Mouse (Mus musculus) neural tube, embryonic 14.5 days (tissue): ENCODE results near the gene Galnt10. TPM values are rescaled to one million over a fixed set of nuclear protein-coding genes. Genes with fewer than 3 reads are reported as not detected.
A peak's percentile ranks its signal among the peaks of the same experiment; 100 is the strongest.

Experiments
- ATAC-seq: fragments of 200-750 bp; cut with Nextera tagmentation; 2 replicates; pipeline ENCODE4 v1.8.0; 2017; ENCODE audit warnings: low read depth, mild to moderate bottlenecking, moderate TSS enrichment, moderate library complexity
- H3K27ac ChIP-seq: fragments of 300-500 bp; sonication (generic); 2 replicates; pipeline ENCODE4 v1.5.1; 2014; ENCODE audit warnings: low read depth, mild to moderate bottlenecking, control low read depth, low read length, moderate library complexity, mixed read lengths
- H3K27me3 ChIP-seq: fragments of 300-500 bp; sonication (generic); 2 replicates; pipeline ENCODE4 v1.6.1; 2014; ENCODE audit warnings: low read length; ENCODE audit not compliant: control insufficient read depth, insufficient read depth
- H3K36me3 ChIP-seq: fragments of 300-500 bp; sonication (generic); 2 replicates; pipeline ENCODE4 v1.6.1; 2014; ENCODE audit warnings: low read length, mixed read lengths; ENCODE audit not compliant: control insufficient read depth, insufficient read depth
- H3K4me1 ChIP-seq: fragments of 300-500 bp; sonication (generic); 2 replicates; pipeline ENCODE4 v1.6.1; 2014; ENCODE audit warnings: low read length; ENCODE audit not compliant: control insufficient read depth, insufficient read depth
- H3K4me2 ChIP-seq: fragments of 300-500 bp; sonication (generic); 2 replicates; pipeline ENCODE4 v1.6.1; 2014; ENCODE audit warnings: mild to moderate bottlenecking, low read depth, low read length, control low read depth
- H3K4me3 ChIP-seq: fragments of 300-500 bp; sonication (generic); 2 replicates; pipeline ENCODE4 v1.5.1; 2014; ENCODE audit warnings: low read depth, low read length, control low read depth, mixed read lengths
- H3K9ac ChIP-seq: fragments of 300-500 bp; sonication (generic); replicated peaks from 2 replicates; pipeline ENCODE4 v1.6.1; 2014; ENCODE audit warnings: low read depth, mild to moderate bottlenecking, control low read depth, low read length, mixed read lengths
- H3K9me3 ChIP-seq: fragments of 300-500 bp; sonication (generic); 2 replicates; pipeline ENCODE4 v1.6.1; 2016; ENCODE audit warnings: low read length; ENCODE audit not compliant: control insufficient read depth
- WGBS: fragments of 180-500 bp; shearing (Covaris S2); extraction: QIAGEN DNeasy Blood & Tissue Kit; methylation state at CpG from one replicate; pipeline ENCODE4 v1.1.7; 2014; 5-methylcytosine and 5-hydroxymethylcytosine counted together
- polyA plus RNA-seq: library from polyadenylated mRNA; unstranded; fragments of >200 nt; fragmentation: Nextera tagmentation; extraction: Ambion mirVana; gene quantifications from 2 replicates; pipeline ENCODE4 v1.2.1, GENCODE M21; 2014

Galnt10 gene
- polyA plus RNA-seq, 1 experiment from 2014 or later = 4.5 TPM

- Histone ChIP-seq H3K9ac (0 out of 2 replicates have a peak overlapping the region, but pooled peaks have one; percentile 4), H3K9me3 (no peaks in the 10 kb centered on the region), H3K4me3 (no peak overlapping the region), H3K27ac (peak overlapping the region; percentile 7; the same call in 1 of the 2 replicates), H3K27me3 (no peaks in the 10 kb centered on the region), H3K36me3 (no peaks in the 10 kb centered on the region), H3K4me1 (no peaks in the 10 kb centered on the region), H3K4me2 (no peak overlapping the region)
- ATAC-seq = peak; percentile 59; the same call in 1 of the 2 replicates
- WGBS = 31% methylated on average over 18 of the region's 18 CpGs
Observed at GRCm38 (mm10) chr11:57786616-57787418, 141.6 kb downstream of the Galnt10 start.

GRCm38 (mm10) chr11:57787913-57788312, 142.7 kb downstream of the Galnt10 start:
- no peak overlapping the region for H3K27ac ChIP-seq
- ATAC-seq = no peak

GRCm38 (mm10) chr11:57790866-57791535, 145.8 kb downstream of the Galnt10 start:
- Histone ChIP-seq H3K9ac (no peak overlapping the region), H3K4me2 (no peak overlapping the region), H3K4me3 (no peak overlapping the region), H3K9me3 (no peaks in the 10 kb centered on the region), H3K4me1 (no peaks in the 10 kb centered on the region), H3K27me3 (no peaks in the 10 kb centered on the region), H3K27ac (no peak overlapping the region), H3K36me3 (no peaks in the 10 kb centered on the region)
- ATAC-seq = no peak
- 20% methylated on average over 21 of the region's 21 CpGs for WGBS

More at GRCm38 (mm10) chr11:57787913-57788312, 142.7 kb downstream of the Galnt10 start:
- no peaks in the 10 kb centered on the region for H3K27me3 ChIP-seq
- 55% methylated on average over 3 of the region's 3 CpGs for WGBS
- H3K9ac ChIP-seq = no peak overlapping the region
- no peaks in the 10 kb centered on the region for H3K9me3 ChIP-seq
- no peaks in the 10 kb centered on the region for H3K4me1 ChIP-seq
- no peak overlapping the region for H3K4me2 ChIP-seq
- no peaks in the 10 kb centered on the region for H3K36me3 ChIP-seq
- no peak overlapping the region for H3K4me3 ChIP-seq

- Histone ChIP-seq H3K27ac (no peak overlapping the region), H3K9ac (no peak overlapping the region), H3K27me3 (no peaks in the 10 kb centered on the region), H3K4me2 (no peak overlapping the region), H3K4me3 (no peak overlapping the region), H3K36me3 (no peaks in the 10 kb centered on the region), H3K4me1 (peaks cover under 1% of the 10 kb centered on the region; the same call in 1 of the 2 replicates), H3K9me3 (no peaks in the 10 kb centered on the region)
- ATAC-seq = no peak
- WGBS = 48% methylated on average over 6 of the region's 6 CpGs
Observed at GRCm38 (mm10) chr11:57795086-57795485, 149.8 kb downstream of the Galnt10 start.

GRCm38 (mm10) chr11:57797828-57798227, 152.6 kb downstream of the Galnt10 start:
- Histone ChIP-seq H3K4me2 (no peak overlapping the region), H3K9me3 (no peaks in the 10 kb centered on the region), H3K36me3 (no peaks in the 10 kb centered on the region), H3K27me3 (no peaks in the 10 kb centered on the region), H3K4me1 (peaks cover 14% of the 10 kb centered on the region), H3K9ac (no peak overlapping the region), H3K27ac (no peak overlapping the region), H3K4me3 (no peak overlapping the region)
- 76% methylated on average over 9 of the region's 9 CpGs for WGBS
- ATAC-seq = no peak

GRCm38 (mm10) chr11:57799456-57799855, 154.2 kb downstream of the Galnt10 start:
- ATAC-seq = no peak

GRCm38 (mm10) chr11:57800266-57800951, 155.2 kb downstream of the Galnt10 start:
- 14% methylated on average over 22 of the region's 22 CpGs for WGBS
- no peaks in the 10 kb centered on the region for H3K36me3 ChIP-seq
- H3K4me3 ChIP-seq = peak overlapping the region; percentile 98
- H3K4me2 ChIP-seq = peak overlapping the region; percentile 93
- H3K27me3 ChIP-seq = no peaks in the 10 kb centered on the region
- peaks cover 25% of the 10 kb centered on the region for H3K4me1 ChIP-seq
- peak overlapping the region; percentile 35; the same call in 1 of the 2 replicates for H3K27ac ChIP-seq
- ATAC-seq = no peak
- no peaks in the 10 kb centered on the region for H3K9me3 ChIP-seq
- peak overlapping the region; percentile 90 for H3K9ac ChIP-seq

More at GRCm38 (mm10) chr11:57799456-57799855, 154.2 kb downstream of the Galnt10 start:
- no peak overlapping the region for H3K4me3 ChIP-seq
- 86% methylated on average over 10 of the region's 10 CpGs for WGBS
- no peaks in the 10 kb centered on the region for H3K9me3 ChIP-seq
- H3K36me3 ChIP-seq = no peaks in the 10 kb centered on the region
- H3K4me2 ChIP-seq = no peak overlapping the region
- no peaks in the 10 kb centered on the region for H3K27me3 ChIP-seq
- peaks cover 24% of the 10 kb centered on the region for H3K4me1 ChIP-seq
- H3K27ac ChIP-seq = no peak overlapping the region
- H3K9ac ChIP-seq = no peak overlapping the region

- peaks cover 27% of the 10 kb centered on the region for H3K4me1 ChIP-seq
- under 1% methylated on average over 49 of the region's 66 CpGs for WGBS
- H3K4me3 ChIP-seq = peak within 1 kb of the TSS; percentile 98
- H3K4me2 ChIP-seq = peak within 1 kb of the TSS; percentile 93
- H3K27ac ChIP-seq = peak within 1 kb of the TSS; percentile 55
- no peaks in the 10 kb centered on the region for H3K9me3 ChIP-seq
- H3K27me3 ChIP-seq = no peaks in the 10 kb centered on the region
- H3K9ac ChIP-seq = peak within 1 kb of the TSS; percentile 90
- no peaks in the 10 kb centered on the region for H3K36me3 ChIP-seq
- ATAC-seq = peak; percentile 97
Observed at GRCm38 (mm10) chr11:57800971-57801765, 155.9 kb downstream of the Galnt10 start, which contains the start of gene Sap30l. Sap30l (plus strand) TSS chr11:57801637.
